Mouse (Mus musculus) layer of hippocampus, adult 9-10 months (tissue): ENCODE results near the gene Cdh4.

Source experiments
- DNase-seq: peaks from one replicate; pipeline ENCODE4 v3.0.0; 2022; ENCODE audit warnings: low spot score

Cdh4 gene

DNA sequence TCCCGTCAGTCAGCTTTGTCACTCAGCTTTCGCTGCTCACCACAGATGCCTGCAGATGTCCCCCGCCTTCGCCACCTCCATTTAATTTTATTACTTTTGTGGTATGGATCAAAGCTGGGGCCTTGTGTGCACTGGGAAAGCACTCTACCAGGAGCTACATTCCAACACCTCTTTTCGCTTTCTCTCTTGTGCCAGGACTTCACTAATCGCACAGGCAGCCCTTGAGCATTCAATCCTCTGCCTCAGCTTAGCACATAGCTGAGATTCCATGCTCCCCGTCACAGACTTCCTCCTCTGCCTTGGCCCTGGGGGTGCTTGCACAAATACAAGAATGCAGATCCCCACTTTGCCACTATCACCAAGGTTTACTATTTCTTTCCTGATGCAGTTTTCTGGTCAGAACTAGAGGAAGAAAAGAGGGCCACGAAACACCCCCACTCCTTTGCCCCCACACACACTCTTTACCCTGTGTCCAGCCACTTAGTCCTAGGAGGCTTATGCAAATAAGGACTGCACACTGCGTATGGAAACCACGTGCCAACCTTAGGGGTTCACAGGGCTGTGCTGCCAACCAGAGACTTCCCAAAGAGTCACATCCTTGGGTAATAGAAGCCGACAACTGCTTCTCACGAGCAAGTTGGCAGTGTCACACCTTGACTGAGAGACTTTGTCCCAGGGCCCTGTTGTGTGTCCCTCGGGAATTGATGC lies 350.3 kb downstream of the Cdh4 start:
- DNase-seq: no peak

GRCm38 (mm10) chr2:179794354-179794753 lies 352.1 kb downstream of the Cdh4 start:
- no peak for DNase-seq

DNA sequence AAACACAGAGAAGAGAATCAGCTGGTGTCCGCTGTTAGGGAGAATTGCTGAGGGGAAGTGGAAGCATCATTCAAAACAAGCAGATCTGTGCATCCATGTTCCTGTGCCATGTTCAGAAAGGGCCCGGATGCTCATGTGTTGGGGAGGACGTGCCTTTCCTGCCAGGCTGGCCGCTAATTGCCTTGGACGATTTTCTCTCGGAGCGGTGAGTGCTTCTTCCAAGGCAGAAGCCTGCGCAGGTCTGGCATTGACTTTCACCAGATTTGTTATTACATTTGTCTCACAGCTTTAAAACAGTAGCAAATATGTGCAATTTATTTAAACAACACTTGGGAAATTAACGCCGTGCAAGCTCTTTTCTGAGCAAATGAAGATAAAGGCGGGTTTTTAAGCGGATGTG lies 353.2 kb downstream of the Cdh4 start:
- DNase-seq: no peak

GRCm38 (mm10) chr2:179799906-179800532 lies 357.8 kb downstream of the Cdh4 start:
- peak; percentile 43 for DNase-seq

DNA sequence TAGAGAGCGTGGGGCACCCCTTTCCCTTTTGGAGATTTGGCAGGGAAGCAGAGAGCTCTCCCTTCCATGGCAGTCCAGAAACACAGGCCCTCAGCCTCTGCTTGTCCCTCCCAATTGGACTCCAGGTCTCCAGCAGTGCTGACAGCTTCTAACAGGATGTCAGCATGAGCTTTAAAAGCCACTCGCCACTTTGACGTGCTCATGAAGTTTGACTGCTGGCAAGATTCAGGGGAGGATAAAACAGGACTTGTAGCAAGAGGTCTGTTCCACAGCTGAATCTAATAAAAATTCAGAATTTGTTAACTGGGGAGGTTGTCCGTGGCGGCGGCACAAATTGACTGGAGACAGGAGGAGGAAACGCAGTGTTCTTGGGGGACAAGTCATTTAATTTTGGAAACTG lies 358.8 kb downstream of the Cdh4 start:
- no peak for DNase-seq

- DNase-seq: no peak
These were observed 360.2 kb downstream of the Cdh4 start for GRCm38 (mm10) chr2:179802411-179802810.

GRCm38 (mm10) chr2:179811086-179811485 lies 368.9 kb downstream of the Cdh4 start:
- DNase-seq: no peak

DNA sequence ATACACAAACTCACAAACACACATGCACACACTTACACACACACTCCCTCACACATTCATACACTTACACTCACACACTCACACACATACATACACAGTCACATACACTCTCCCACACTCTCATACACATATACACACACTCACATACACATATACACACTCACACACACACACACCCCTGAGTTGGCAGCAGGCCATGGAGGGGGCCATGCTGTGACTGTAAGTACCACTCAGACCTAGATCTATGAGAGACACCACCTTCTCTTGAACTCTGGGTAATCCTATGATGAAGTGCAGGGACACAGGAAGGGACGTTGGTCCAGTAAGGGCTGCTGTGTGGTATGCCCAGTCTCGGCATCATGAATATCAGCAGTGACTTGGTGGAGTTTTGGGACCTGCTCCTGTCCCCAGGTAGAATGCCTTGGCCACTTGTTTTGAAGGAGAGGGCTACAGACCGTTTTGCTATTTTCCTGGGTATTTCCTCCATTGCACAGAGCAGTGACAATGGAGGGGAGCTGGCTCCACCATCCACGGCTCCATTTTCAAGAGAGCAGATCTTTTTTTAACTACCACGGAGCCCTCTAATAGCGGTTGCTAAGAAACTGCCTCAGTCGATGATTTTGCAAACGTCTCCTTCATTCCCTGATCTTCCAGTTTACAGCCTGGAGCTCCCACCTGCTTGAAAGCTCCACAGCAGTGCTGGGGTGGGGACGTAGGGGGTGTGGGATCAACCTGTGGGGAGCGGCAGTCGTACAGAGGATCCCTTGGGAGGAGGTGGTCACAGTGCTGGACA lies 371.0 kb downstream of the Cdh4 start:
- DNase-seq: no peak

DNA sequence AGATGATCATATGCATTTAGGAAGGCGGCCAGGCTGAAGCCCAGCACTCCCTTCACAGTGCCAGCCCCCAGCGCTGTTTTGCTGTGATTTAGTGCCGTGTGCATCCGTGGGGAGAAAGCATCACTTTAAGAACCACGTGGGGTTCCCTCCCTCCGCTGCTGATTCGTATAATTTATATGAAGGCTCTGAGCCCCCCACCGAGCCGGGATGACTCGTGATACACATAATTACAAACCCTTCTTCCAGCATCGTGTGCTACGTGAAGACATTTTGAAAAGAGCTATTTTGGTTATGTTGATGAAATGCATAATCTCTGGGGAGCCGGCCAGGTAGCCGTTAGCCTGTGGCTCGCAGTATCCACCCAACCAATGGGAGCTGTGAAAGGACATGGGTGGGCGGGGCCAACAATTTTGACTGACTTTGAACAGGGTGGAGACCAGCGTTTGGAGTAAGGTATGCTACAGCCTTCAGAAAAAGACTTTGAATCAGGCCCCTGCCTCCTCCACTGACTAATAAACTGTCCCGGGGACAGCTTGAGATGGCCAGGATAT lies 382.6 kb downstream of the Cdh4 start:
- DNase-seq: no peak

DNA sequence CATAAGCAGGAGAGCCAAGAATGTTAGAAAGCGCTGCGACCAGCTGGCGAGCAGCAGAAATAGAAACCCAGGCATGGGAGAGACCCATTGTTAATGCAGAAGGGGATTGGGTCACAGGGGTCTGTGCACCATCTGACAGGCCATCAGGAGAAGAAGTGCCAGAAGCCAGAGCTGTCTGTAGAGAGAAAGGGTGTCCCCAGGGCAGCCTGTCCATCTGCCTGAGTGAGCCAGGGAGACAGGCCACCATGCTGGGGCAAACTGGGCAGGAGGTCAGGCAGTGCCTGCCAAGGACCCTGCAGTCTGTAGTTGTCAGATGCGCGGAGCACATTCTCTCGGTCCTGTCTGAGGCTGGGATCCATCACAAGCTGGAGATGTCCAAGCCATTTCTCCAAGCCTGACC lies 386.7 kb downstream of the Cdh4 start:
- no peak for DNase-seq

- no peak for DNase-seq
These were observed 387.7 kb downstream of the Cdh4 start for GRCm38 (mm10) chr2:179829972-179830371.

DNA sequence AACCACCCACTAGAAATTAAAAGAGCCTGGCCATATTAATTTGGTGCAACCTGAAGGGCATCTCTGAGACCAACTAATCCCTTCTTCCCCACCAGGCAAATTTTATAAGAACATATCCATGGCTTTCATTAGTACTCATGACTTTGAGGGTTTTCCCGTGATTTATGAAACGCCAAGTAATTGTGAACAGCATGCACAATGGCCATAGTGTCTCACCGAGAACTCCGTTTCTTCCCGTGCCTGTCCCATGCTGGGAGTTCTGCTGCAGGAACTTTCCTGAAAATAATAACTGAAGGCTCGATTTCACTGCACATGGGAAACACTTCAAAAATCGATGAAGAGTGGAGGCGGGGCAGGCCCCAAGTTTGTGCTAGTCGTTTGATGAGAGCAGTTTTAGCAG lies 392.7 kb downstream of the Cdh4 start:
- no peak for DNase-seq

GRCm38 (mm10) chr2:179835570-179835969 lies 393.3 kb downstream of the Cdh4 start:
- DNase-seq: no peak

DNA sequence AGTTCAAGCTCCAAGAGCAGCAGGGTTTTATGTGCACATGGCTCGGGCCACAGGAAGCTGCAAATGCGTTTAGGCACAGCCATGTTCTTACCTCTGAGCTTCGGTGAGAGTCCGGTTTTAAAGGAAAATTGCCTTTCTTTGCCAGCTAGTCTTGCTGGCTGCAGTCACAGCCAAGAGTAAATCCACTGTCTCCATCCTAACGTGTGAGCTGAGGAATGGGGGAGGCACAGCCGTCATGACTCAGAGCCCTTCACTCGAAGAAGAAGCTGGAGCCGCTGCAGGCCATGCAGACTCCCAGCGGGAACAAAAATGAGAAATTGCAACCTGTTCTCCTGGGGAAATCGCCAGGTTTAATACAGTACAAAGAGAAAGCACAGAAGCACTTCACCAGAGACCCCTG lies 395.0 kb downstream of the Cdh4 start:
- DNase-seq: no peak

DNA sequence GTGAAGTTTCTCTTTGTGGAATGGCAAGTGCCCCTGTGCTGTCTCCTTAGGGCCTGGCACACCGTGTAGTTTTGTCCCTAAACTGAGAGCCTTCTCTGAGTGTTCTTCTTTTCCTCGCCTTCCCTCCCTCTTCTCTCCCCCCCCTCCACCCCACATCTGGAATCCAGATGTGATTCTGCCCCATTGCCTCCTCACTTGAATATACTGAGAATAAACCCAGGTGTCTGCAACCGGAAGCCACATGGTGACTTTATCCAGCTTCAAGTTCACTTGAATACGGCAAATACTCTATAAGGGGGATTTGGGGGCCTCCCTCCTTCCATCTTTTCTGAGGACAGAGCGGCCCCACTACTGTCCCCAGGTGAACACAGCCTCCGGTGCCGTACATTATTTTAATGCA lies 395.8 kb downstream of the Cdh4 start:
- DNase-seq: no peak

- DNase-seq: no peak
These were observed 400.6 kb downstream of the Cdh4 start for GRCm38 (mm10) chr2:179842610-179843389.

DNA sequence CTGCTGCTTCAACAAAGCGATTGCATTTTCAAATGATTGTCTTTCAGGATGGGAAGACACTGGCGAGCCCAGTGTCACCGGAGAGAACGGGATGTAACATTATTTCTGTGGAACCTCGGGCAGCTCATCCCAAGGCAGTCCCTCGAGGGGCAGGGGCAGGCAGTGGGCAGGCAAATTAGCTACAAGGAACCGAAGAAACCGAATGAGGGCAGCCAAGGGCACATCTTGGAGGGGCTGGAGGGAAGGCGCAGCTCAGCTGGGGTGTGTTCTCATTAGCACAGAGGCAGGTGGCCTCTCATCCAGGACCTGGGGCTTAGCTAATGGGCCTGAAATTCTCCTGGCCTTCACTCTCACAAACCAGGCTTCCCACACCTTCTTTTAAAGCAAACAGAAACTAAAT lies 407.5 kb downstream of the Cdh4 start:
- no peak for DNase-seq

DNA sequence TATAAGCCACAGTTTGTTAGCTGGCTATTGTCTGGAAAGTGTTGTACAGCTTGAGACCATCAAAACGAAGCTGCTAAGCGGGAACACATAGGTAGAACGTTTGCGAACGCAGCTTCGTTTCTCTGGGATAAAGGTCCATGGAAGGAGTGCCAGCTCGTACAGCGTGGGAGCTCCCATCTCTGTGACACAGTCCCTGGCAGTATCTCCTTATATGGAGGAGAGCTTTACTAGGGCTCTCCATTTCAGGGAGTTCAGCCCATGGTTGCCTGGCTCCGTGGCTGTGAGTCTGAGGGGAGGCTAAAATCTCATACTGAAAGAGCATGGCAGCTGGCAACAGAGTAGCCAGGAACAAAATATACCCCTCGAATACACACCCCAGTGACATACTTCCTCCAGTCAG lies 409.9 kb downstream of the Cdh4 start:
- no peak for DNase-seq

DNA sequence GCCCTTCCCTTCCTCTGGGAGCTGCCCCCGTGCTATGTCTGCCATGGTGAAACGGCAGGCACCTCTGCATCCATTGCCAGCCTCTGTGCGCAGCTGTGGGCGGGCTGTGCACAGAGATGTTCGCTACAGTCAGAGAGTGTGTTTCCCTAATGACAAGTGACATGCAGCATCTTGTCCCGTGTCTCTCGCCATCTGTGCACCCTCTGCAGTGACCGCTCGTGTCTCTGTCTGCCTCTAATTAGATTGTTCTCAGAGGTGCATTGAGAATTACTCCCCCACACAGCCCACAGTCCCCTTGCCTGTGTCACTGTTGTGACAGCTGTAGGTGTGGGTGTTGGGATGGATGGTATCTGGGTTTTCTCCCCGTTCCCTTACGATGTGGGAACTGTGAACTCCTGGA lies 410.6 kb downstream of the Cdh4 start:
- DNase-seq: no peak

- DNase-seq: no peak
These were observed 411.7 kb downstream of the Cdh4 start for GRCm38 (mm10) chr2:179853892-179854291.

GRCm38 (mm10) chr2:179857086-179857485 lies 414.9 kb downstream of the Cdh4 start:
- DNase-seq: no peak

- DNase-seq: no peak
These were observed 420.4 kb downstream of the Cdh4 start for GRCm38 (mm10) chr2:179862676-179863075.
